1 mouse cellular context compared by ENCODE assay signal in the genomic region with DNA sequence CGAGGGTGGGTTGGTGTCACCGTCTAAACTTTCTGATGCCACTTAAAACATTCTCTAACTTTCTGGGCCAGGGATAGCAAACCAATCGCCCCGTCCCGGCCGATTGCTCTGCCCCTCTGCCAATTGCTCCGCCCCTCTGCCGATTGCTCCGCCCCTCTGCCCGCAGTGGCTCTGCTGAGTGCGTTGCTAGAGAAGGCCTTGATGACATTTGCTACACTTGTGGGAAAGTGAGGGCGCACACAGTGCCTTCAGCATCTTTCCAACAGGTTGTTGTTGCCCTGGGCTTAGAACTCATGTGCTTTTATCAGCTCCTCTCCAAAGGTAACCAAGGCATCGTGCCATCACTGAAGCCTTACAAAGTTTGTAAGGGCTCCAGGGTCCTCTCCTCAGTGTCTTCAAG.
A peak's percentile ranks its signal among the peaks of the same experiment; 100 is the strongest.
TF ChIP-seq lines count a peak whose summit lies in the region.

No protein-coding gene starts in this region.

TF ChIP-seq in MEL, 35 proteins besides CTCF, POLR2A, EP300 and RAD21:
- TF ChIP-seq CHD1 (IDR thresholded peaks at IDR 0.05; ENCODE audit: low read depth, low read length) (0 out of 2 replicates have a peak, but pooled peaks have one; percentile 70), USF2 (IDR thresholded peaks at IDR 0.05; ENCODE audit: borderline replicate concordance in 1 of 2, insufficient read depth in 1 of 2, low read depth in 1 of 2, low read length in 2 of 2) (no peak), SIN3A (IDR thresholded peaks at IDR 0.05; ENCODE audit: low read length) (no peak), ZMIZ1 (IDR thresholded peaks at IDR 0.05; ENCODE audit: low read depth, low read length) (peak; percentile 60; the same call in 1 of the 2 replicates), POLR2AphosphoS2 (IDR thresholded peaks at IDR 0.05; ENCODE audit: low read length) (peak; percentile 64), CHD2 (IDR thresholded peaks at IDR 0.05; ENCODE audit: low read length) (no peak), TCF12 (IDR thresholded peaks at IDR 0.05; ENCODE audit: low read depth, low read length) (0 out of 2 replicates have a peak, but pooled peaks have one; percentile 52), TBP (IDR thresholded peaks at IDR 0.05; ENCODE audit: low read depth, low read length) (0 out of 2 replicates have a peak, but pooled peaks have one; percentile 47), NELFE (IDR thresholded peaks at IDR 0.05; ENCODE audit: low read depth, low read length) (peak; percentile 27; the same call in 1 of the 2 replicates), ETS1 (IDR thresholded peaks at IDR 0.05; ENCODE audit: low read depth, low read length) (0 out of 2 replicates have a peak, but pooled peaks have one; percentile 33)
